Mouse (Mus musculus) bone marrow, adult 2 months (tissue): Measurements from ENCODE around the gene Hdhd3. TPM values are rescaled to one million over a fixed set of nuclear protein-coding genes. Genes with fewer than 3 reads are reported as not detected.

Experiments used
- H3K27ac ChIP-seq: fragments of 200-500 bp; 2 replicates; pipeline ENCODE4 v1.5.1; 2012; ENCODE audit warnings: low read depth, mild to moderate bottlenecking, control low read depth, inconsistent platforms, low read length; ENCODE audit not compliant: control insufficient read depth, poor library complexity, insufficient read depth
- H3K4me1 ChIP-seq: fragments of 200-500 bp; 2 replicates; pipeline ENCODE4 v1.6.1; 2011; ENCODE audit warnings: low read length; ENCODE audit not compliant: control insufficient read depth, insufficient read depth
- H3K4me3 ChIP-seq: fragments of 200-500 bp; replicated peaks from 2 replicates; pipeline ENCODE3; 2011; ENCODE audit warnings: mild to moderate bottlenecking, low read depth, low read length, control low read depth; ENCODE audit not compliant: control insufficient read depth
- CTCF ChIP-seq: fragments of 200-500 bp; IDR thresholded peaks from 2 replicates; pipeline ENCODE4 v1.5.1; 2011; ENCODE audit warnings: low read length, control low read depth; ENCODE audit not compliant: control insufficient read depth, insufficient read depth
- POLR2A ChIP-seq: fragments of 200-500 bp; IDR thresholded peaks from 2 replicates; pipeline ENCODE4 v1.6.1; 2011; ENCODE audit warnings: low read depth, mild to moderate bottlenecking, control low read depth, low read length, borderline replicate concordance; ENCODE audit not compliant: control insufficient read depth
- WGBS: fragments of 180-500 bp; shearing (Covaris S2); methylation state at CpG from one replicate; pipeline ENCODE4 v1.1.7; 2018; 5-methylcytosine and 5-hydroxymethylcytosine counted together
- polyA plus RNA-seq: library from polyadenylated mRNA; stranded (reverse); fragments of >200 nt; gene quantifications from 2 replicates; pipeline ENCODE4 v1.2.4, GENCODE M21; 2011; ENCODE audit warnings: low replicate concordance; ENCODE audit not compliant: missing spikeins, insufficient read depth, insufficient read length

The Hdhd3 gene
- polyA plus RNA-seq, 1 experiment = not detected

DNA sequence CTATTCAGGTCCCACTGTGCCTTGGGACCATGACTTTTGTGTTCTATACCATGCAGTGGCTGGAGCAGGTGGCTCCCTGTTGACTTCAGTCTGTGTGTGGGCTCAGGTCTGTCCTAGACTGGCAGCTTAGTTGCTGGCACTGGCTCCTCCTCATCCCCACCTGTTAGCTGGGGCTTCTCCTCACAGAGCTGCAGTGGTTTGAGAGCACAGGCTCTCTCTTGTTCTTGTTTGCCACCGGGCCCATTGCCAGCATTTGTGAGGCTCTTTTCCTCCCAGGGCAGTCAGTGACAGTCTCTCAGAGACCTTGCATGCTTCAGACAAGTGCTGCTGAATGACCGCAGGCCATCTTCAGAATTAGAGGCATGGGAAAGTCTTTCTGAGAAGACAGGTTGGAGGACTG, 10.6 kb downstream of the Hdhd3 start:
- no peak overlapping the region for H3K4me3 ChIP-seq
- TF ChIP-seq CTCF (no peak), POLR2A (no peak)
- no peak overlapping the region for H3K27ac ChIP-seq
- H3K4me1 ChIP-seq = no peaks in the 10 kb centered on the region; the same call in 1 of the 2 replicates
- WGBS = 81% methylated on average over 2 of the region's 2 CpGs

DNA sequence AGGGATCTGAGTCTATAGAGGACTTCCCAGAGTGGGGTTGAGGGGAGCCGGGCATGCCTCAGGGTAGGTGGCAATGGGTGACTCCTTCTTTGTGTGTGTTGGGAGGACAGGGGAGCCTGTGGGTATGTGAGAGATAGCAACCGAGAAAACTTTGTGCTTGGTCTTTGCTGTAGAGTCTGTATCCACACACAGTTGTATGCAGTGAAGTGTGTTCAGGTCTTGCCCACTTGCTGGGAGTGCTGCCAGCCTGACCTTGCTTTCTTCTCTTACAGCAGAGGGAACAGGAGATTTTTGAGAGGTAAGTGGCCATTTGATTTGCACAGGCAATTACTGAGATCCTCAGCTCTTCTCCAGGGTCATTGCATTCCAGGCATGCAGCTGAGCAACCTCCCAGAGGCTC, 15.4 kb downstream of the Hdhd3 start:
- WGBS = 92% methylated on average over 2 of the region's 2 CpGs
- TF ChIP-seq CTCF = no peak

DNA sequence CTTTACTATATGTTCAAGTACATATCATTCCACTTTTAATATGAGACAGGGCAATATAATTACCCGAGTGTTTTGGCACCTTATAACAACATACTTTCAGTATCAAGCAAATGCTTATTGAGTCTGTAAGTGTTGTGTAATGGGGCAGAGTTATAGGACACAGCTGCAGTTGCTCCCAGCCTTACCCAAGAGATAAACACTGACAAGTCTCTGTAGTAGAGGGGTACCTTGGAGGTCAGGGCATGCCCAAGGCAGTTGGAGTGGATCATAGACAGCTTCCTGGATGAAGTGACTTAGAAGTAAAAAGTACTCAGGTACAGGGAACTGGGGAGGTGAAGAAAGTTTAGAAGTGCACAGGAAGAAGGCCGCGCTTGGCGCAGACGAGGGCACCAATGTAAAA, 16.1 kb downstream of the Hdhd3 start:
- H3K4me1 ChIP-seq = peaks cover 1% of the 10 kb centered on the region; the same call in 1 of the 2 replicates
- H3K27ac ChIP-seq = no peak overlapping the region
- TF ChIP-seq CTCF (no peak), POLR2A (no peak)
- WGBS = 88% methylated on average over 5 of the region's 5 CpGs
- H3K4me3 ChIP-seq = no peak overlapping the region

More for the DNA sequence above, 15.4 kb downstream of the Hdhd3 start:
- peaks cover 1% of the 10 kb centered on the region; the same call in 1 of the 2 replicates for H3K4me1 ChIP-seq
- H3K27ac ChIP-seq = no peak overlapping the region
- no peak overlapping the region for H3K4me3 ChIP-seq

DNA sequence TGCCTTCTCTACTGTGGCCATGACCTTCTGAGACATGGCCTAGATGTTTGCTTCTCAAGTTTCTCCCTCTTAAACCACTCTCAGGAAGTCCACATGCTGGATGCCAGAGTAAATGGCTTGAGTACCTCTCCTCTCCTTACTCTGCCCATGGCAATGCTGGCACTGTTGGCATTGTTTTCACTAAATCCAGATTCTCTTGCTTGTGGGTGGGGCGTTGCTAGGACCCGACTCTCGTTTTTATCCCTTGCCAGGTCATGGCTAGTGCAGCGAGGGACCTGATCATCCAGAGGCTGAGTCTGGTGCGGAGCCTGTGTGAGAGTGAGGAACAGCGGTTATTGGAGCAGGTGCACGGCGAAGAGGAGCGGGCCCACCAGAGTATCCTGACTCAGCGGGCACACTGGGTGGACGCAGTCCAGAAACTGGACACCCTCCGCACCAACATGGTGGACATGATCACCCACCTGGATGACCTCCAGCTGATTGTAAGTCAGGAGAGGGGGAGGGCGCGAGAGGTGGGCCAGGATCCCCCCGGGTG, 17.0 kb downstream of the Hdhd3 start:
- Histone ChIP-seq H3K27ac (no peak overlapping the region), H3K4me3 (no peak overlapping the region), H3K4me1 (peaks cover 1% of the 10 kb centered on the region; the same call in 1 of the 2 replicates)
- TF ChIP-seq CTCF = no peak
- TF ChIP-seq POLR2A = no peak
- 92% methylated on average over 15 of the region's 15 CpGs for WGBS

DNA sequence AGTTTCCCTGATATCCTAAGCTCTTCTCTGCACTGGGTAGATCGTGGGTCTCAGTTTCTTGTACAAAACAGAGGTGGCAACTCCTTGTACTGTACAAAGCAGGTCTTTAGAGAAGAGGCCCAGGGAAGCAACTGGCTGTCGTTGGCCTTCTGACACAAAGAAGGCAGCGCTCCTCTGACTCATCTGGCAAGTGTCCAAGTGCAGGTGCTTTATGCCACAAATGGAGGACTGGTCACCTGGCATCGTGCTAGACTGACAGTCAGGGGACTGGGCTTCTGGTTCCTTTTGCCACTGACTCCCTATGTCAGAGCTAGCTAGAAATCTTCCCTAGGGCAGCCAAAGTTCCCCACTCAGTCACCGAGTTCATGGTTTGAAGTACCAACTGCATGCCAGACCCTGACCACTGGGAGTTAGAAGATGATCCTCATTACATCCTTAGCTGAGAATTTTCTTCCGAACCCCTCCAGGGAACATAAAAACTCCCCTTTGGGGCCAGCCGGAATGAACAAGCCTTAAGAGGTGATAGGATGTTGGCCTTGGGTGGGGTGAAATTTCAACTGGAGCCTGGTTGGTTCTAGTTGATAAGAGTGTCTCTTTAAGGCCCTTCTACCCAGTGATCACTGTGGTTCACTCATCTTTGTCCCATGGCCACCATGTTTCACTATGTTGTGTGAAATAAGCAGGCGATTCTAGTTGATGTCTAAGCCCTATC, 17.7 kb downstream of the Hdhd3 start:
- 60% methylated on average over 8 of the region's 8 CpGs for WGBS
- Histone ChIP-seq H3K4me3 (no peak overlapping the region), H3K27ac (no peak overlapping the region), H3K4me1 (peaks cover 1% of the 10 kb centered on the region; the same call in 1 of the 2 replicates)
- no peak for TF ChIP-seq POLR2A

DNA sequence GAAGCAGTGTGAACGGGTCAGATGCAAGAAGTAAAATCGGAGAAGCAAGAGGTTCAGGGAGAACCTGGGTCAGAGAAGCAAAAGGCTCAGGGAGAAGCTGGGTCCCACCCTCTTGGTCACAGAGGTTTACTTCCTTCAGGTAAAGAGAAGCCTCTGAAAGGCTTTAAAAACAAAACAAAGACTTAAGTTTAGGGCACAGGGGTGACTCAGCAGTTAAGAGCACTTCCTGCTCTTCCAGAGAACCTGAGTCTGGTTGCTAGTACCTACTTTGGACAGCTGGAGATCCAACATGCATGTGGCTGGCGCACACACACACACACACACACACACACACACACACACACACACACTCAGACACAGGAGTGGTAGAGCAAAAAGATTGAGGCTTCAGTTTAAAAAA, 18.3 kb downstream of the Hdhd3 start:
- WGBS = 28% methylated on average over 3 of the region's 3 CpGs
- Histone ChIP-seq H3K27ac (no peak overlapping the region), H3K4me1 (peaks cover 1% of the 10 kb centered on the region; the same call in 1 of the 2 replicates), H3K4me3 (no peak overlapping the region)
- TF ChIP-seq POLR2A (no peak), CTCF (no peak)

DNA sequence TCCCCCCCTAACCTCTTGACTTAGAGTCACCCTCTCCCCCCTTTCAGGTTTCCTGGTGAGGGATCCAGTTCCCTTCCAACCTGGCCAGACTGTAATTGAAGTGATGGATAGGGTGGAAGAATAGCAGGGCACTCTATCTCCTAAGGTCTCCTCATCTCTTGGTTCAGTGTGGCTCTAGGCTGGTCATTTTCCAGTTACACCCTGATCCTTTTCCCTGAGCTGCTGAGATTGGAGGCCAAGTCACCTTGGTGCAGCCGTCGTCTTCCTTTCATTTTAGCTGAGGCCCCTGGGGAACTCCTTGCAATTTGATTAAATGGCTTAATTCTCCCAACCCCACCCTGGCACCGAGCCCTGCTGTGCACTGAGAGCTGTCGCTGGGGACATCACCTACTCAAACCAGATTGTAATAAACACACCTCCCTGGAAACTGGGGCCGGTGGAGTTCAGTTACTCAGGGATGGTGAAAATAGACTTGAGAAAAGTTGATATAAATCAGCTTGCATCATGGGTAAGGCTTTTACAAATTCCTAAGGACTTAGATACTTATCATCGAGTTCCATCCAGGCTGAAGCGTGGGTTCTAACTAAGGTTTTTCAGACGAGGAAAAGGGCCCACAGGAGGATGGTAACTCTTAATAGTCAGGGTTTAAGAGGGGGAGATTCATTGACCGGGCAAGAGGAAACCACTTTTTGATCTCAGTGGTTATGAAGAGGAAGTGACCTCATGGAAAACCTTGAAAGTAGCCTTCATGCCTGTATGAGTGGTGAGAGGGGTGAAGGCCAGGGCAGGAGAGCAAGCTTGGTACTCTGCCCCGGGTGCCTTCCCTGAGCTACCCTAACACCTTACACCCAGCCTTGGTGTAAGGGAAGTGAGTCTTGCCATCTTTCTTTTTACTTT, 22.3 kb downstream of the Hdhd3 start:
- H3K4me3 ChIP-seq = no peak overlapping the region
- TF ChIP-seq CTCF (no peak), POLR2A (no peak)
- WGBS = 4% methylated on average over 10 of the region's 10 CpGs
- H3K27ac ChIP-seq = 0 out of 2 replicates have a peak overlapping the region, but pooled peaks have one; percentile 30
- H3K4me1 ChIP-seq = 0 out of 2 replicates have a peak, but pooled peaks cover 1% of the 10 kb centered on the region
